29 mouse cellular contexts compared by ENCODE assay signal in the genomic region with DNA sequence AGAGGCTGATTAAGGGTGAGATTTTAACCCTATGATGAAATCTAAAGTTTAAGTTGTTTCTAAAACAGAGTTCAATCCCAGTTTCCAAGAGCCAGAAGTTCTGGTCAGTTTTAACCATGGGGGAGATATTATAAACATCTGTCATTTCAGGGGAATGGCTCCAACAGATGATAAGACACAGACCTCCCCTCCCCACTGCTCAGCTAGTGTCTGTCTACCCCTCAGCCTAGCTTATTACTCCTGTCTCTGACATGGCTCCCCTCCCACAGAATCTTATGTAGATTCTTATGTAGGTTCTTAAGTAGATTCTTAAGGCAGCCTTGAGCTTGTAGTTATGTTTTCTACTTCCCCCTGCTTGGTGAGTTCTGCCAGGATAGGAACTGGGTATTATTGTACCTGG.
"Had no signal": no experiment of that assay in that cellular context is flagged by ENCODE, and none has a peak within 500 bp of the region (broad histone marks: within the 10 kb centered on the region; RNA-seq: fewer than 3 reads in every experiment).

No protein-coding gene starts in this region.

- H3K27ac ChIP-seq: embryonic facial prominence, embryonic 10.5 days; embryonic facial prominence, embryonic 12.5 days; embryonic facial prominence, embryonic 13.5 days; embryonic facial prominence, embryonic 15.5 days; forebrain, embryonic 10.5 days; forebrain, embryonic 12.5 days; forebrain, embryonic 13.5 days; forebrain, embryonic 15.5 days; gastrocnemius, adult 2 months; heart, adult 2 months had no signal

- H3K9ac ChIP-seq: embryonic facial prominence, embryonic 12.5 days; embryonic facial prominence, embryonic 13.5 days; embryonic facial prominence, embryonic 15.5 days; forebrain, embryonic 12.5 days; forebrain, embryonic 13.5 days; forebrain, embryonic 15.5 days; forebrain, postnatal 0 days had no signal

- H3K4me3 ChIP-seq: embryonic facial prominence, embryonic 10.5 days; embryonic facial prominence, embryonic 12.5 days; embryonic facial prominence, embryonic 13.5 days; embryonic facial prominence, embryonic 15.5 days; erythroblast, embryonic 14.5 days; forebrain, embryonic 10.5 days; forebrain, embryonic 12.5 days; forebrain, embryonic 13.5 days; forebrain, embryonic 15.5 days; gastrocnemius, adult 2 months; heart, adult 2 months had no signal

- H3K4me2 ChIP-seq: embryonic facial prominence, embryonic 12.5 days; embryonic facial prominence, embryonic 13.5 days; embryonic facial prominence, embryonic 15.5 days; forebrain, embryonic 12.5 days; forebrain, embryonic 13.5 days; forebrain, embryonic 15.5 days had no signal

- H3K36me3 ChIP-seq: embryonic facial prominence, embryonic 10.5 days; embryonic facial prominence, embryonic 12.5 days; embryonic facial prominence, embryonic 13.5 days; embryonic facial prominence, embryonic 15.5 days; forebrain, embryonic 10.5 days; forebrain, embryonic 12.5 days; forebrain, embryonic 15.5 days had no signal

- H3K27me3 ChIP-seq: embryonic facial prominence, embryonic 12.5 days; embryonic facial prominence, embryonic 13.5 days; embryonic facial prominence, embryonic 15.5 days; forebrain, embryonic 12.5 days; forebrain, embryonic 13.5 days; forebrain, embryonic 15.5 days had no signal

- H3K4me1 ChIP-seq: embryonic facial prominence, embryonic 10.5 days; embryonic facial prominence, embryonic 12.5 days; embryonic facial prominence, embryonic 13.5 days; embryonic facial prominence, embryonic 15.5 days; forebrain, embryonic 10.5 days; forebrain, embryonic 12.5 days; forebrain, embryonic 13.5 days; forebrain, embryonic 15.5 days had no signal

- DNase-seq: cerebellum, adult 2 months; cerebellum, adult 8-10 months; cerebellum, adult 9-10 months; cerebellum, adult 9-11 months; cerebellum, postnatal 10 days; cerebellum, postnatal 14 days; cerebellum, postnatal 25 days; cerebellum, postnatal 36 days; embryo, embryonic 11 days; forebrain, postnatal 0 days; gastrocnemius, adult 2 months; gastrocnemius, postnatal 10 days; gastrocnemius, postnatal 14 days; gastrocnemius, postnatal 25 days; gastrocnemius, postnatal 36 days; heart, adult 11 months; heart, adult 18-20 months; heart, adult 2 months had no signal

- H3K9me3 ChIP-seq: embryonic facial prominence, embryonic 10.5 days; embryonic facial prominence, embryonic 12.5 days; embryonic facial prominence, embryonic 13.5 days; embryonic facial prominence, embryonic 15.5 days; forebrain, embryonic 10.5 days; forebrain, embryonic 12.5 days; forebrain, embryonic 13.5 days; forebrain, embryonic 15.5 days had no signal

- ATAC-seq: forebrain, embryonic 13.5 days; forebrain, embryonic 14.5 days; forebrain, embryonic 15.5 days; forebrain, embryonic 16.5 days; forebrain, postnatal 0 days had no signal
